Mouse (Mus musculus) thymus, adult 2 months (tissue): ENCODE measurements around the gene Max. TPM values are rescaled to one million over a fixed set of nuclear protein-coding genes. Genes with fewer than 3 reads are reported as not detected.

ENCODE experiments used
- DNase-seq: peaks from one replicate; pipeline ENCODE4 v3.0.0; 2021
- H3K27ac ChIP-seq: fragments of 200-500 bp; 2 replicates; pipeline ENCODE4 v1.5.1; 2012; ENCODE audit warnings: low read length, control low read depth; ENCODE audit not compliant: control insufficient read depth, insufficient read depth
- H3K27me3 ChIP-seq: fragments of 200-500 bp; 2 replicates; pipeline ENCODE4 v1.6.1; 2012; ENCODE audit warnings: mild to moderate bottlenecking, low read length, moderate library complexity, mixed read lengths; ENCODE audit not compliant: control insufficient read depth, insufficient read depth
- H3K36me3 ChIP-seq: fragments of 200-500 bp; 2 replicates; pipeline ENCODE4 v1.6.1; 2012; ENCODE audit warnings: mild to moderate bottlenecking, low read length, moderate library complexity; ENCODE audit not compliant: control insufficient read depth, insufficient read depth
- H3K4me1 ChIP-seq: fragments of 200-500 bp; replicated peaks from 2 replicates; pipeline ENCODE4 v1.6.1; 2012; ENCODE audit warnings: low read length; ENCODE audit not compliant: control insufficient read depth, insufficient read depth
- H3K4me3 ChIP-seq: fragments of 200-500 bp; 2 replicates; pipeline ENCODE4 v1.5.1; 2012; ENCODE audit warnings: mild to moderate bottlenecking, low read length, control low read depth, moderate library complexity; ENCODE audit not compliant: control insufficient read depth, insufficient read depth
- CTCF ChIP-seq: fragments of 200-500 bp; IDR thresholded peaks from 2 replicates; pipeline ENCODE4 v1.5.1; 2012; ENCODE audit warnings: mild to moderate bottlenecking, control low read depth, low read length, moderate library complexity, borderline replicate concordance; ENCODE audit not compliant: control insufficient read depth, poor library complexity, insufficient read depth; ENCODE audit errors: extremely low read depth
- POLR2A ChIP-seq: fragments of 200-500 bp; IDR thresholded peaks from 2 replicates; pipeline ENCODE4 v1.6.1; 2012; ENCODE audit warnings: mild to moderate bottlenecking, low read length, control low read depth, moderate library complexity; ENCODE audit not compliant: control insufficient read depth, poor library complexity, insufficient read depth; ENCODE audit errors: extremely low read depth
- WGBS: fragments of 180-500 bp; shearing (Covaris S2); methylation state at CpG from one replicate; pipeline ENCODE4 v1.1.7; 2018; 5-methylcytosine and 5-hydroxymethylcytosine counted together
- polyA plus RNA-seq: library from polyadenylated mRNA; depleted of rRNA; stranded (reverse); fragments of >200 nt; gene quantifications from 2 replicates; pipeline ENCODE4 v1.2.3, GENCODE M21; 2012

The Max gene
- polyA plus RNA-seq, 1 experiment, result 56.1 TPM

DNA sequence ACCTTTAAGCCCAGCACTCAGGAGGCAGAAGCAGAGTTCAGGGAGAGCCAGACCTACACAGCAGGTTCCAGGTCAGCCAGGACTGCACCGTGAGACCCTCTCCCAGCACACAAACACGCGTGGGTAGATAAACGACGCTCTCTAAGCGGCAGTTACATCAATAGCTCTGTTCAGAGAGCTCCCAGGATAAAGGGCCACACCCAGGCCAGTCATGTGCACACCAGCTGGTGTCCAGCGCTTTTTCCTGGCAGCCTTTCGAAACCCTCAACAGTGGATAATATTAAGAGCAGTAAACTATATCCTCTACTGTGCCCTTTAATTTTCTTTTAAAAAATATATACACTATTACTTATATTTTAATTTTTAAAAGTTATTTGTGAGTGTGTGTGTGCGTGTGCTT lies 49.8 kb downstream of the Max start:
- no peak for TF ChIP-seq CTCF
- WGBS, result 93% methylated on average over 9 of the region's 9 CpGs
- H3K27ac ChIP-seq, result no peak overlapping the region
- peaks cover 10% of the 10 kb centered on the region; the same call in 1 of the 2 replicates for H3K36me3 ChIP-seq
- DNase-seq, result no peak
- H3K4me1 ChIP-seq, result no peaks in the 10 kb centered on the region
- no peak overlapping the region for H3K4me3 ChIP-seq
- H3K27me3 ChIP-seq, result no peaks in the 10 kb centered on the region

GRCm38 (mm10) chr12:76911171-76911726 lies 50.8 kb downstream of the Max start:
- H3K4me1 ChIP-seq, result no peaks in the 10 kb centered on the region
- H3K27ac ChIP-seq, result no peak overlapping the region
- 97% methylated on average over 16 of the region's 16 CpGs for WGBS
- no peak overlapping the region for H3K4me3 ChIP-seq
- peaks cover 10% of the 10 kb centered on the region; the same call in 1 of the 2 replicates for H3K36me3 ChIP-seq
- no peak for DNase-seq
- H3K27me3 ChIP-seq, result no peaks in the 10 kb centered on the region
- TF ChIP-seq POLR2A, result no peak
- TF ChIP-seq CTCF, result no peak

DNA sequence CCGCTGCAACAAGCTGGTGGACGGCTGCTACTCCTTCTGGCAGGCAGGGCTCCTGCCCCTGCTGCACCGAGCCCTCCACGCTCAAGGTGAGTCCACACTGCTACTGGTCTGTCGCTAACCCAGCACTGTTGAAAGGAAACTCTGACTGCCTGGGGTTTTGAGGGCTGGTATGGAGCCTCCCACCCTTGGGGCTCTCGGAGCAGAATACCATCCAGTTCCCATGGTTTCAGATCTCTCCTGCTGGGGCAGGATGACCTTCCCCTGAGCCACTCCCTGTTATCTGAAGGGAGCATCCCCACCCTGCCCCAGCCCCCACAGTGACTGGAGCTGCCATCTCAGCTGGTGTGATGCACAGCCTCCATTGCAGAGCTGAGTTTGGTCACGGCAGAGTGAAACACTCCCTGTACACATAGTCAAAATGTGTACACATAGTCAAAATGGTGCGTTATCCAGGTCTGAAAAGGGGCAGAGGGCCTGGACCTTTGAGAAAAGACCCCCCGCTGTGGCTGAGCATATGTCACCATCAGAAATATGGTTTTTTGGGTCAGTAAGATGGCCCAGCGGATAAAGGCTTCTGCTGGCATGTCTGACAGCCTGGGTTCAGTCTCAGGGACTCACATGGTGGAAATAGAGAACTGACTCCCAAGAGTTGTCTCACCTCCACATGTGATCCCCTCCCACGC lies 51.6 kb downstream of the Max start:
- H3K36me3 ChIP-seq, result peaks cover 10% of the 10 kb centered on the region; the same call in 1 of the 2 replicates
- H3K4me3 ChIP-seq, result no peak overlapping the region
- H3K27me3 ChIP-seq, result no peaks in the 10 kb centered on the region
- 94% methylated on average over 11 of the region's 11 CpGs for WGBS
- H3K27ac ChIP-seq, result no peak overlapping the region
- H3K4me1 ChIP-seq, result no peaks in the 10 kb centered on the region
- TF ChIP-seq CTCF, result no peak
- no peak for TF ChIP-seq POLR2A
- DNase-seq, result no peak

GRCm38 (mm10) chr12:76909218-76909617 lies 52.8 kb downstream of the Max start:
- no peaks in the 10 kb centered on the region for H3K4me1 ChIP-seq
- H3K27me3 ChIP-seq, result no peaks in the 10 kb centered on the region
- no peak for TF ChIP-seq POLR2A
- no peak for TF ChIP-seq CTCF
- H3K36me3 ChIP-seq, result peaks cover 10% of the 10 kb centered on the region; the same call in 1 of the 2 replicates
- no peak overlapping the region for H3K27ac ChIP-seq
- WGBS, result 95% methylated on average over 5 of the region's 5 CpGs
- DNase-seq, result no peak
- no peak overlapping the region for H3K4me3 ChIP-seq

GRCm38 (mm10) chr12:76906278-76906677 lies 55.7 kb downstream of the Max start:
- TF ChIP-seq POLR2A (no peak), CTCF (no peak)
- Histone ChIP-seq H3K36me3 (peaks cover 4% of the 10 kb centered on the region; the same call in 1 of the 2 replicates), H3K4me1 (no peaks in the 10 kb centered on the region), H3K27me3 (no peaks in the 10 kb centered on the region), H3K4me3 (no peak overlapping the region), H3K27ac (no peak overlapping the region)
- DNase-seq, result no peak
- WGBS, result 100% methylated on average over 1 of the region's 1 CpGs

DNA sequence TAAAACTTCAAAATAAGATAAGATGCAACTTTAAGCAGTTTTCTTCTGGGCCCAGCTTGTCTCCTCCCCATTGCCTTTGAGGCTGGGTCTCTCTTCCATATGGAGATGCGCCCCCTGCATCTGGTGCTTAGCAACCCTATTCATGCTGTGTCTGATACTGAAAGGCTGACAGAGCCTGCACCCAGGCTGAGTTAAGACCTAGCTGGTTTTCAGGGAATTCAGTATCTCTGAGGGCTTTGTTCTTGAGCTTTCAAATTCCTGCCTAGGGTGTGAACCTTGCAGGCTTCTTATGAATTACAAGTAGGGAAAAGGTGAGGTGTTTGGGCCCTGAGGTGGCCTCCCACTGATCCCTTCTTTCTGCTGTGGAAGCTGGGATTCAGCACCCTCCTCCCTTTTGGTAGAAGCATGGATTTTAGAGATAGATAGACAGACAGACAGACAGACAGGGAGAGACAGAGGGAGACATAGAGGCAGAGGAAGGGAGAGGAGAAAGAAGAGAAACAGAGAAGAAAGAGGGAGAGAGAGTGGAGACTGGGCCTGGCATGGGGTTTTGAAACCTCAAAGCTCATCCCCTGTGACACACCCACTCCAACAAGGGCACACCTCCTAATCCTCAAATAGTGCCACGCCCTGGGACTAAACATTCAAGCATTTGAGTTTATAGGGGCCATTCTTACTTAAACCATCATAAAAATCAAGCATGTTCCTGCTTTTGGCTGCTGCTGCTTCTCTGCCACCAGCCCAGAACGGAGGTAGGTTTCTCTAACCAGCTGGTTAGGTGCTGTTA lies 60.3 kb downstream of the Max start:
- TF ChIP-seq CTCF (no peak), POLR2A (no peak)

More for the DNA sequence above, 60.3 kb downstream of the Max start:
- no peaks in the 10 kb centered on the region for H3K27me3 ChIP-seq
- no peaks in the 10 kb centered on the region; the same call in 1 of the 2 replicates for H3K36me3 ChIP-seq
- DNase-seq, result no peak
- WGBS, result 98% methylated on average over 3 of the region's 3 CpGs
- H3K4me3 ChIP-seq, result no peak overlapping the region
- H3K4me1 ChIP-seq, result no peaks in the 10 kb centered on the region
- H3K27ac ChIP-seq, result no peak overlapping the region
